Mouse (Mus musculus) left cerebral cortex, postnatal 4 days (tissue): ENCODE results near the gene Ugcg. TPM values are rescaled to one million over a fixed set of nuclear protein-coding genes. Genes with fewer than 3 reads are reported as not detected.

Source experiments
- DNase-seq: peaks from one replicate; pipeline ENCODE4 v3.0.0-alpha.2; 2022
- intact Hi-C: fragments of 180-260 bp; cut with DNase I; formaldehyde crosslinking; loops from one replicate; pipeline ENCODE4 v1.15.1; 2025
- total RNA-seq, 2 experiments: library from RNA; stranded (reverse); gene quantifications; 2 replicates each; pipeline ENCODE4 v1.2.3; 2021

Gene Ugcg
- total RNA-seq, 2 experiments from 2014 or later = 101 to 104 TPM

DNA sequence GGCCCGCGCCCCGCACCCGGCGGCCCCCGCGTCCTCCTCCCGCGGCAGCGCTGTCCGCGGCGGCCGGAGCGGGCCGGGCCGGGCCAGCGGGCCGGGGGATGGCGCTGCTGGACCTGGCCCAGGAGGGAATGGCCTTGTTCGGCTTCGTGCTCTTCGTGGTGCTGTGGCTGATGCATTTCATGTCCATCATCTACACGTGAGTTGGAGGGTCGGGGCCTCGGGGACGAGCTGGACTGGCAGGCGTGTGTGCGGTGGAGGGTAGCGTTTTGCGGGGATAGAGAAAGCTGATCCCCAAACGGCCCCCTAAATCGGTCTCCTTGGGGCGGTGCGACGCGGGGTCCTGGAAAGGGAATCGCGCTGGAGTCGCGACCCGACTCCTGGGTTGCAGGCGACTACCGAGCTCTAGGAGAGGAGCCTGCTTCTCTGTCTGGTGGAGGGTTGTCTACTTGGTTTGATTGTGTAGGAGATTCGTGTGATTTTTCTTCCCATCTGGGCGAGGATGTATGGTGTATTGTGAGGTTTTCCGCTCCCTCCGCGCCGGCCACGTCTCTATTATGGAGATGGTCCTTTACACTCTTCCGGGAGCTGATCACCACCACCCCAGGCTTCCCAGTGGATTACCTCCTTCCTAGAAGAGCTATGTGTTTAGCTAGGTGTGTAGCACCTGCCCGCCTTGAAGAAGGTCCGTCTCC lies 635 bp downstream of the Ugcg start:
- no peak for DNase-seq
- intact Hi-C loops = loop anchor here (5.0 kb wide), 1 partner anchor 92 kb away; no protein-coding TSS in a partner anchor

DNA sequence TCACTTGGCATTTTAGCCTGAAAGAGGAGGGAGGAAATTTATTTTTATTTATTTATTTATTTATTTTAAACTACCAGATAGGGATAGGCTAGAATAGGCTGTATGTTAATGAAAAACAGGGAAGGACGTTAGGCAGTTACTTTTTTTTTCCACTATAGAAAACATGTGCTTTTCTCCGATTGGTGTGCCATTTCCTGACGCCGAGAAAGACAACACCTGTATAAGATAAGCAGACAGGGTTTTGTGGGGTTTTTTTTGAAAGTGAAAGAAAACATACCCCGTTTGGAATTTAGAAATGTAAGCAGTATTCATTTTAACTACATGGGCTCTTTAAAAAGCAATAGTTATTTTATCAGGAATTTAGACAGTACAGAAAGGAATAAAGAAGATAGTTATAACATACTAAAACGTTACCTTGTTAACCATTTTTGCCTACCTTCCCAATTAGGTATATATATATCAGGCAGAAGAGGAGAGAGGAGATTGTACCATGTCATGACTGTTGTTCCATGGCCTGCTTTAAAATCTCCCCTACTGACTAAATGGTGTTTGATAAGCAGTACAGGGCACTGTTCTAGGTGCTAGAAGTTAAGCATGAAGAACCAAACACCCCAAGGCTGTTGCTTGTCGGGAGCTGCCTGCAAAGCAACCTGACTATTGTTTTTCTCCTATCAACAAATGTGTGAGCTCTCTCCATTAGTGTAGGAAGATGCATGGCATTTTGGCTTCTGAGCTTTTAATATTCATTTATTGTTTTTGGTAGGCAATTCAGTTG lies 1.8 kb downstream of the Ugcg start:
- no peak for DNase-seq
- intact Hi-C loops = no loop called here

DNA sequence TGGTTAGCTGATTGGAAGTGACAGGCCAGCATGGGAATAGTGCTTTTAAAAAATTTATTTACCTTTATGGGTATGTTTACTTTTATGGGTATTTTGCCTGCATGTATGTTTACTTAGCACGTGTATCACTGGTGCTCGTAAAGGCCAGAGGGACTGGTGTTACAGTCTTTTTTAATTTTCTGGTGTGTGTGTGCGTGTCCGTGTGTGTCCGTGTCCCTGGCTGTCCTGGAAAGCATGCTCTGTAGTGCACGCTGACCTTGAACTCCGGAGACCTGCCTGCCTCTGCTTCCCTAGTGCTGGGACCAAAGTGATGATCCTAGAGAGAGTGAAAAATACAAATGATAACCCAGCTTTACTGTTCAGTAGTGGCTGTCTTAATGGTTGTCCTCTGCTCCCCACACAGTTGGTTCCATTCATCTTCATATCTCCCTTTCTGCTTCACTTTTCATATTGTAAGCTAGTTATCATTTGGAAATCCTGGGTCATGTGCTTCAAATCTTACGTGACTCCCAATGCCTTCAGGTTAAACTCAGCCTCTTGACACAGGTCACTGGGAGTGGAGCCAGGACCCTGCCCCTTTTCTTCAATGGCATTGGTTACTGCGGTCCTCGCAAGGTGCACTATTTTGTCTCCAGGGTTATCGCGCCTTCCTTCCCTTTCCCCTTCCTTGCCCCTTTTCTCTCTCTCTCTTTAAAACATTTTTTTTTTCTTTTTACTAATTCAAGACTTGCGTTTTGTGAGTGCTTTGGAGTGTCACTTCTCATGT lies 5.9 kb downstream of the Ugcg start:
- intact Hi-C loops = no loop called here
- no peak for DNase-seq

DNA sequence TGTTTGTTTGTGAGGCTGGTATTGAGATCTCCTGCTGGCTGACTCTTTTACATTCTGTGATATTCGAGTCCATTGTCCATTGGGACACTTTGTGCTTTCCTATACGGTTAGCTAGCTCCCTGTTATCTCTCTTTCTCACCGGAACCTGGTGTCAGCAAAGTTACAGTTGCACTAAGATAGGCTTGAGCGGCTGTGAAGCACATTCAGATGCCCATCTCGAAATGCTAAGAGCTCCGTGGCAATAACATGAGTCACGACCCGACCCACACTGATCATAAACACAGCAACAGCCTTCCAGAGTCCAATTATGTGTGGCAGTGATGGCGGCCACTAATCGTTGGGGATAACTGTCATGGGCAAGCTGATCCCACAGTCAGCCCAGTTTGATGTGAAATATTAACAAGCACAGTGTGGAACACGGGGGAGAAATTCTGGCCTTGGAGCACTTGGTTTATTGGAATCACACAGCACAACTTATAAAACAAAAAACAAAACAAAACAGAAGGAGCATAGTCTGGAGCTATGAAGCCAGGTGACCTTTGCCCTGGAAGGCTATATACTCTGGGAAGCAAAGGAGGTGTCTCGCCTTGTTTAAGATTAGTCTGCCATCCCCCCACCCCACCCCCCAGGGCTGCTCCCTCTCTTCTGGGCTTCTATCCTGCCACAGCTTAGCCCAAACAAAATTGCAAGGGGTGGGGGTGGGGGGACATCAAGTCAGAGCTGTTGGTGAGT lies 7.5 kb downstream of the Ugcg start:
- intact Hi-C loops = no loop called here

DNA sequence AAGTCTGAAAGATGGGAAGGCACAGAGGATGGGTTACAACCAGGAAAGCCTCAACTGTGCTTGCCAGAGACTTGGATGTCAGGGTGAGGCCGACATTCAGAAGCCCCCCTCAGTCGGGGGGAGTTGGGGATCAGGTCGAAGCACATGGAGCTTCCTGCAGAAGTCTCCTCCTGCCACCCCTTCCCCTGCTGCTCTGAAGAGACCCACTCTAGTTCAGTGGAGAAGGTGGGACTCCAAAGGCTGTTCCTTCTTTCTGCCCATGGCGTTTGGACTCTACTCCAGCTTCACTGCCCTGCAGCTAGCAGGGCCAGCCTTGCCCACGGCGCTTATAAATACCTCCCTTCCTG lies 8.0 kb downstream of the Ugcg start:
- no peak for DNase-seq
- intact Hi-C loops = no loop called here

More for the DNA sequence above, 7.5 kb downstream of the Ugcg start:
- no peak for DNase-seq

DNA sequence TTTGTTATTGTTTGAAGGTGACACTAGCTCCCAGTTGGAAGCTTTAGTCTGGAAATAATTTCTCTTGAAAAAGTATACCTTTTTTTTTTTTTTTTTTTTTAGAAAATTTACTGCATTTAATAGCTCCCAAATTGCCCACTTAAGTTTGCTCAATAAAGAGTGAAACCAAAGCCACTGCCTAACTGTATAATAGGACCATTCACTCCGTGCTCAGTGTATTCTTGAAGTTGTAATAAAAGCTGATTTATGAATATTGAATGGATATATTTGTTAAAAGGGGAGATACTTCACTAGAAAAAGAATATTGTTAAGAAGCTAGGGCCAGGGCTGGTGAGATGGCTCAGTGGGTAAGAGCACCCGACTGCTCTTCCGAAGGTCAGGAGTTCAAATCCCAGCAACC lies 8.4 kb downstream of the Ugcg start:
- DNase-seq = no peak
- intact Hi-C loops = no loop called here

DNA sequence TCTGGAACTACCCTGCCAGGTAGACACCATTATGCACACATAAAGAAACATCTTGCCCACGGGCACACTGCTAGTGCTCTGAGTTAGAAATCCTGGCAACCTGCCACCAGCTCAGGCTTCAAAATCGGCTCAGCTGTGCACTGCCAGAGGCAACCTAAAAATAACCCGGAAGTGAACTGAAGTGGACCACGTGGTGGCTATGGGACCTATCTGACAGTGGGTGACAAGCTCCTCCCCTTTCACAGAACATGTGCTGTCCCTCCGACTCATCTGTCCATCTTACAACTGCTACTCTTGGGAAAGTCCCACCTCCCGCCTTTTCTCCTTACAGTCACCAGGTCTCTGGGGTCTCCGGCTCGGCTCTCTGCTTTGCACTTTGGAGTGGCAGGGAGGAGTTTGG lies 10.3 kb downstream of the Ugcg start:
- intact Hi-C loops = no loop called here
- peak; percentile 63 for DNase-seq

DNA sequence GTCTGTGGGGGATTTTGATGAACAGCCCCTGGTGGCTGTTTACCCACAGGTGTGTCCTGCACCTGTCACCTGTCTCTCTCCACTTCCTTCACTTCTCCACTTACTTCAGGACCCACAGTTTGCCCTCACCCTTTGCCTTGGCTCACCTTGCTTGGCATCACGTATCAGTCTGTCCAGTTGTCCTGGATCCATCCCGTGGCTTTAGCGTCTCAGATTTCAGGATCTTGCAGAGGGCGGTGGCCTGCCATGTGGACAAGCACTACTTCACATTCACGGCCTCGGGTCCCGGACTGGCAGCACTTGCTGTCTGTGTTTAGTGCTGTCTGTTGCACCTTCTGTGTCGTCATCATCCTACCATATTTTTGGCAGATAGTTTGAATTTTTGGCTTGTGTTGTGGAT lies 10.7 kb downstream of the Ugcg start:
- intact Hi-C loops = no loop called here
- no peak for DNase-seq

DNA sequence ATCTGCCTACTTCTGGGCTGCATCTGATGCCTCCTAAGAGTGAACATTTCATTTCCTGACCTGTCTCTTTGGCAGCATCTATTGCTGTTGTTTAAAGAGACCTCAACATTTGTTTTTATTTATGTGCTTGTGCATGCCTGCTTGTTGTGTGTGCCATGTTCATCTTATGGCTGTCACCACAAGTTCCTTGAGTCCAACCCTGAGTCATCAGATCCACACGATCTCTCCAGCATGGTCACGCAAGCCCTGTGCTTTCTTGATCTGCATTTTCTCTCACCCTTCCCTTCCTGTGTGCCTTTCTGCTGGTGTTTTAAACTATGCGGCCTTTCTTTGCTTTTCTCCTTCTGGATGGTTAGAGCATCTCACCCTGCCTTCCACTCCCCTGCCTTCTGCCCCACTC lies 11.6 kb downstream of the Ugcg start:
- intact Hi-C loops = no loop called here
- no peak for DNase-seq

DNA sequence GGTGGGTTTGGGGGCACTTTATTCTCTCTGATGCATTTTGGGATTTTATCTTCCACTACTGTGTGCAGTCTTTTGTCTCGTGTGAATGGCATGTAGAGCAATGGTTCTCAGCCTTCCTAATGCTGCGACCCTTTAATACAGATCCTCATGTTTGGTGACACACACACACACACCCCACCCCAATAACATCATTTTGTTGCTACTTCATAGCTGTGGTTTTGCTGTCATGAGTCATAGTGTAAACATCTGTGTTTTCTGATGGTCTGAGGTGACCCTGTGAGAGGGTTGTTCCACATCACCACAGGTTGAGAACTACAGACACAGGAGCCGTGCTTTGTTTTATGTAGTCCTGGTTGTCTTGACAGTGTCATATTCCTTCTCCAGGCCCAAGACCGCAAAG lies 15.6 kb downstream of the Ugcg start:
- DNase-seq = no peak
- intact Hi-C loops = no loop called here

DNA sequence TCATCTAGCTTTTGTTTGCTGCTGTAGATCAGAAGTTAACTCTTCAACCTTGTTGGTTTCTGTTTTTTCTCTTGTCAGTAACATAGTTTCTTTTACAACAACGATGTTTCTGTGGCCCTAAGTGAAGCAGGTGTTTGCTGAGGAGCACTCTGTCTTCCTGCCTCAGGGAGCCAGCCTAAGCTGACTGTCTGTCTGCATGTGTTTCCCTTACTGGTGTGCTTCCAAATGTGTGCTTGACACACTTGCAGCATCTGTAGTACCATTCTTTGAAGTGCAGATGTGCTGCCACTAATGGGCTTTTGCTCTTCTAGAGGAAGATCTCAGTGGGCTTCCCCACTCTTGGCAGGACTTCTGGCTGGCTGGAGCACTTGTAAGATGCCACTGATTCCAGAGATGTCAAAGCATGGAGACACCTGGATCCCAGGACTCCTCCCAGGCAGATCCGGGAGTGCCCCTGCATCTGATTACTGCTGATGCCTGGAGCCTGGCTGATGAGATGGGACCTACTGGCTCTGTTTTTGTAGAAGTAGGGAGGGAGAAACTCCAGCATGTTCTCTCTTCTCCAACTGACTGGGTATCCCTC lies 16.8 kb downstream of the Ugcg start:
- DNase-seq = no peak
- intact Hi-C loops = no loop called here

DNA sequence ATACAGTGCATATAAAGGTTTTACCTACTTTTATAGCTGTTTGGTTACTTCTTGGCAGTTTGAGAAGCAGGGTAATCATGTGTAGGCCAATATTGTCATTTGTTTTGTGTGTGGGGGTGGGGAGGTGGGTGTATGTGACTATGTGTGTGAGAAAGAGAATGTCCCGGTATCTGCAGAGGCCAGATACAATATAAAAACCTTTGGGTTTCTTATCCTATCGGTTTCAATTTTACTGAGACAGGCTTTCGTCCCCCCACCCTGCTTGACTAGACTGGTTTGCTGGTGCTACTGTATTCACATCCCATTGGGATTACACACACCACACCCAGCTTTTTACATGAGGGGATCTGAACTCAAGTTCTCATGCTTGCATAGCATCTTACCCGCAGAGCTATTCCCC lies 17.5 kb downstream of the Ugcg start:
- DNase-seq = no peak
- intact Hi-C loops = no loop called here

DNA sequence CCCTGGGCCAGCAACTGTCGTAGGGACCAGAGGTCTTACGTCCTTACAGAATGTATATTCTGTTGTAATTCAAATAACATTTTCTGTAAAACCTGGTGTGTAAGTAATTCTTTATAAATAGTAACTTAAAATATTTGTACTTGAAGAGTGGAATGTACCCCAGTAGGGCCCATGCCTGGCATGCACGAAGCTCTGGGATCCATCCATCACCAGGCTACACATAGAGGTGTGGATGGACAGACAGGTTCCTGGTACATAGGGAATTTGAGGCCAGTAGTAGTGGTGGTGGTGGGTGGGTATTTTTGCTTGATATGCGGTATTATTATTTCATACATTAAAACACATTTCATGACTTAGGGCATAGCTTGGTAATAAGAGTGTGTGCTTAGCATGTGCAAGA lies 19.6 kb downstream of the Ugcg start:
- DNase-seq = no peak
- intact Hi-C loops = no loop called here

DNA sequence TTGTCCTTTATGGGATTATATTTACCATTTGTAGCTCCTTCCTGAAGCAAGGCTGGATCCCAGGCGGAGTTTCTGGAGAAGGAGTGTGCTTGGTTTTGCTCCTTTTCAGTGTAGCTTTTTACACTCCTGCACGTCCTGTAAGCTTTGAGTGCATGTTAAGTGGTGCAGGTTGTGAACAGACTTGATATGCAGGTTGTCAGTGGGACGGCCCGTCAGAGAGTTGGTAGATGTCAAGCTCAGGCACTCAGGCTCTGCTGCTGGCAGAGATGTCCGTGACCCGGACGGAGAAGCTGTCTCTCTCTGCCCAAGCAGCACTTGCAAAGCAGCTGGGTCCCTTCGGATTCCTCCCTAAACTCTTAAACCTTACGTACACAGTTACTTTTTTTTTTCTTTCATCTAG lies 22.1 kb downstream of the Ugcg start:
- DNase-seq = no peak
- intact Hi-C loops = no loop called here

DNA sequence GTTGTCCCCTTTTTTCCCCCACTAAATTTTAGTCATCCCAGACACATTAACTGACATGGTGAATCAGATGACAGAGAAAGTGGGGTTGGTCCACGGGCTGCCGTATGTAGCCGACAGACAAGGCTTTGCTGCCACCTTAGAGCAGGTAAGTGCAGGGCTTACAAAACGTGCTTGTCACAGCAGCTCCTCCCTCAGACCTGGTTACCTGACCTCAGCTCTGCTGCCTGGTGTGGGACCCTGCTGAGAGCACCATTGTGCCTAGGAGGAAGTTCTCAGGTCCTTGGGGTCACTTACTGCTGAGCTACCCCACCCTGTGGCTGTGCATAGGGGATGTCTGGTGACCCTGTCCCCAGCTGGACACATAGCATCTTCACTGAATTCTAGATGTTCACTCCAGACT lies 24.8 kb downstream of the Ugcg start:
- intact Hi-C loops = no loop called here
- DNase-seq = no peak

DNA sequence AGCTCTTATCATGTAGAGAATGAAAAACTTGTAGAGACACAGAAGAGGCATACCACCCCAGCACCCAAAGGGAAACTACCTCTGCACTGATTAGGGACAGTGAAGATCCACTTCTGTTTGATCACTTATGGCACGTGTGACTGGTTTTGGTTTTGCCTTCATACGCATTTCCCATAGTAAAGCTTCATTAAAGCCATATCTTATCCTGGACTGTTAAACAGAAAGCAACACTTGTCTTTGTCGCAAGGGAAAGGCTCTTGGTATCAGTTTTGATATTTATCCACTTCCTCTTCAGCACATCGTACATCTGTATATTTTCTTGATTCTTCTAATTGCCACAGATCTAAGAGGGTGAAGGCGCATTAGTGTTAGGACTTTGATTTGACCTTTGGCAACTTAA lies 25.6 kb downstream of the Ugcg start:
- no peak for DNase-seq
- intact Hi-C loops = no loop called here

DNA sequence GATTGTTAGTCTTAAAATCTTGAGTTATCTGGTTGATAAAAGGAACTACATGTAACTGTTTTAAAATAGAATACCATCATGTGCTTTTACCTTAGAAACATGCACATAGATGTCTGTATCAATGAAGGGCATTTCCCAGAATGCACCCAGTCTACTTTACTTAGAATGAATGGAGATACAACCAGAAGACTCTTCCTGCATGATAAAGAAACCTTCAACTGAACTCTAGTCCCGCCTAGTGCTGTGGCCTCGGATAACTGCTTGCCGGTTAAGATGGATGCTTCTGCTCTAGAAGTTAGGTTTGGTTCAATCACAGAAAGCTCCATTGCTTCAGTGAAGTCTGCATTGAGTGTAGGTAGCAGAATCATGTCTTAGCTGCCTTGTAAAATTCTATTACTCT lies 26.5 kb downstream of the Ugcg start:
- intact Hi-C loops = no loop called here
- no peak for DNase-seq

DNA sequence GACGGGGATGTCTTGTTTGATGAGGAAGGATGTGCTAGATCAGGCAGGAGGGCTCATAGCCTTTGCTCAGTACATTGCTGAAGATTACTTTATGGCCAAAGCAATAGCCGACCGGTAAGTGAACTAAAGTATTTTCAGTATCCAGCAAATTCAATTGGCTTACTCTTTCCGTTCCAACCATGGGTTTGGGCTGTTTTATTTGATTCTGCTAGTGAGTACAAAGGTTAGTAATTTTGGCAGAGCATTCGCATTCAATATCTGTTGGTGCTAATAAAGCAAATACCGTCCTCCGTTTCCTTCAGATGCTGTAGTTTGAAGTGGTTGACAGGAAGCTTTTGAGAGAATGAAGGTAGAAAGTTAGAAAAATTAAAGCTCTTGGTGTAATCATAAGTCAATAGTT lies 28.0 kb downstream of the Ugcg start:
- no peak for DNase-seq
- intact Hi-C loops = no loop called here

DNA sequence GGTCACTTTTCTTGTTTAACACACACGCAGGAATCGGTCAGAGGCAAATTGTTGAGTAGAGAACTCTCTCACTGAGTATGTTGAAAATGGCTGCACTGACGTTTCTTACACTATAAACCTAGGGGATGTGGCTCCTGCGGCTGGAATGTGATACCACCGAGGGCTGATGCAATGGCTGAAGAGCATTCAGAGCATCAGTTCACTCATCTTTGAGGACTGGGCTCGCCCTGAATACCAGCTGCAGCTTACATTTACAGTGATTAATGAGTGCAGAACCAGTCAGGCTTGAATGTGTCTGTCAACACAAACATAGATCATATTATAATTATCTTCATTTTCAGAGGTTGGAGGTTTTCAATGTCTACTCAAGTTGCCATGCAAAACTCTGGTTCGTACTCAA lies 29.1 kb downstream of the Ugcg start:
- DNase-seq = no peak
- intact Hi-C loops = no loop called here

DNA sequence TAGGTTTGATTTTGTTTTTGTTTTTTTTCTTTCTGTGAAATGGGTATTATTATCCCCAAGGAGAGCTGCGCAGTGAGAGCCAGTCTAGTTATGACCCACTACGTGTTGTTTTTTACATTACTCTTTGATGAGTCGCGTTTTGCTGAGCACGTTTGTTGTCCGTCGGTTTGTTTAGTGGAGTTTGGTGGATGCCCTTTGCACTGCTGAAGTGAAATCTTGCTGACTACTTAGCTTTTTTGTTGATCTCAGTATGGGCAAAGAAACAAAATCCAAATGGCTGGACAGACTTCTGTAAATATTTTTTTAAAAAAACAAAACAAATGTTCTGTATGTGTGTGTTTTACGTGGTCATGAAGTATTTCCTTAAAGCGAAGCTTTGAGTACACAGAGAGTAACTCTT lies 33.2 kb downstream of the Ugcg start:
- no peak for DNase-seq
- intact Hi-C loops = no loop called here

DNA sequence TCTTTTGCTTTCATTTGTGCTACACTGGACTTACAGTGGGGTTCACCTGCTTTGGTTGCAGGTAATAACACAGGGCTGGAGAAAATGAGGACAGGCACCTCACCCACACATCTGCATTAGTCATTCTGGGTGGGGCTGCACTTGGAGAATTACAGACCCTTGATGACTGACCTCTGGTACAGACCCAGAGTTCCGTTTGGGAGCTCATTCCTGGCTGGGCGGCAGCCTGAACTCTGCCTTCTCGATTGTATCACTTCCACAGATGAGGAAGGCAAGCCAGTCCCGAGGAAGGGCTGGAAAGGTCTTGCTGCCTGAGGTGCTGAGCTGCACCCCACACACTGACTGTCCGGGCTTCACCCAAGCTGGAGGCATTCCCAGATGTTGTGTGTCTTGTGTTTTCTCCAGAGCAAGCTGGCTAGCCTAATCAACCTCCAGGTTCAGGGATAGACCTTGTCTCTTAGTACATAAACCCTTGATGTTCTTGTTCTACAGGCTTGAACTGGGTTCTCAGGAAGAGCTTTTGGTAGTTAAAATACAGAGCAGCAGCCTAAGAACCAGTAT lies 34.1 kb downstream of the Ugcg start:
- intact Hi-C loops = no loop called here
- no peak for DNase-seq
